Mouse (Mus musculus) heart, embryonic 15.5 days (tissue): Measurements from ENCODE around the gene Clca3b. TPM values are rescaled to one million over a fixed set of nuclear protein-coding genes. Genes with fewer than 3 reads are reported as not detected.
"Not testable (repeated sequence)": the region's sequence is repeated elsewhere in the genome, so short reads cannot be mapped to it uniquely, and the experiment has no call there.

Source experiments
- ATAC-seq: fragments of 200-750 bp; cut with Nextera tagmentation; replicated peaks from 2 replicates; pipeline ENCODE4 v1.8.0; 2017; ENCODE audit warnings: low read depth, moderate TSS enrichment; ENCODE audit not compliant: insufficient number of reproducible peaks, insufficient read depth, low FRiP score
- H3K27ac ChIP-seq: fragments of 300-500 bp; sonication (generic); 2 replicates; pipeline ENCODE4 v1.5.1; 2015; ENCODE audit warnings: mild to moderate bottlenecking, inconsistent platforms
- H3K27me3 ChIP-seq: fragments of 300-500 bp; sonication (generic); 2 replicates; pipeline ENCODE4 v1.6.1; 2015; ENCODE audit warnings: inconsistent platforms
- H3K36me3 ChIP-seq: fragments of 300-500 bp; sonication (generic); 2 replicates; pipeline ENCODE4 v1.6.1; 2015; ENCODE audit warnings: mild to moderate bottlenecking, inconsistent platforms
- H3K4me1 ChIP-seq: fragments of 300-500 bp; sonication (generic); replicated peaks from 2 replicates; pipeline ENCODE4 v1.6.1; 2015; ENCODE audit warnings: inconsistent platforms
- H3K4me2 ChIP-seq: fragments of 300-500 bp; sonication (generic); 2 replicates; pipeline ENCODE4 v1.6.1; 2015; ENCODE audit warnings: inconsistent platforms, mild to moderate bottlenecking, moderate library complexity
- H3K4me3 ChIP-seq: fragments of 300-500 bp; sonication (generic); 2 replicates; pipeline ENCODE4 v1.5.1; 2015; ENCODE audit warnings: mild to moderate bottlenecking, inconsistent platforms
- H3K9ac ChIP-seq: fragments of 300-500 bp; sonication (generic); 2 replicates; pipeline ENCODE4 v1.6.1; 2015; ENCODE audit warnings: mild to moderate bottlenecking, inconsistent platforms
- H3K9me3 ChIP-seq: fragments of 300-500 bp; sonication (generic); replicated peaks from 2 replicates; pipeline ENCODE4 v1.6.1; 2016; ENCODE audit warnings: inconsistent platforms
- WGBS: fragments of 180-500 bp; shearing (Covaris S2); methylation state at CpG from one replicate; pipeline ENCODE4 v1.1.7; 2015; ENCODE audit warnings: mixed read lengths; 5-methylcytosine and 5-hydroxymethylcytosine counted together
- polyA plus RNA-seq: library from polyadenylated mRNA; unstranded; fragments of >200 nt; fragmentation: Nextera tagmentation; extraction: Ambion mirVana; gene quantifications from 2 replicates; pipeline ENCODE4 v1.2.1, GENCODE M21; 2015

Clca3b gene
- 0.09 TPM in 1 of 2 replicates, not detected in the other for polyA plus RNA-seq

DNA sequence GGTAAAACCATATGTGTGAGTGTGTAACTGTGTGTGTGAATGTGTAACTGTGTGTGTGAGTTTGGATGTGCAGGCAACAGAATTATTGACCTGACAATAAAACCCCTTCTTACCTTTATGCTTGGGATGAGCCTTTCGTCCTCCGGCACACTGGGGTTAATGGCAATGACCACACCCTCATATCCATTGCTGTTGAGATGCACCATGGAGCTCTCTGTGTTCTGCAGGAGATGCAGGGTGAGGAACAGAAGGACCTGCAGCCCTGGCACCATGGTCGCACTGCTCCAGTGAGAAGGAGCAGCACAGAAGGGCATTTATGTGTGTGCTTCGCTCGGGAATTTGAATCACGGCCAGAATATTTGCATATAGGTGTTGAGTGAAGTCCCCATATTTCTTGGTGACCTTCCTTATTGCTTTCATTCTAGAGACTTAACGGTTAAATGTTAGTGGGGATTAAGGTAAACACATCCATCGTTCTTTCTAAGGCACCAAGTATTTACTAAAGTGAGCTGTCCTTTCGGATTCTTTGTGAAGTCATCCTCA lies at the start of gene Clca3b:
Gene Clca3b, minus strand, starts transcription at position 344 of the 543 bp plus-strand sequence.
- not testable (repeated sequence) for H3K36me3 ChIP-seq, H3K4me2 ChIP-seq, H3K9ac ChIP-seq, H3K27me3 ChIP-seq, H3K27ac ChIP-seq, H3K4me1 ChIP-seq, H3K9me3 ChIP-seq, H3K4me3 ChIP-seq, ATAC-seq
- 81% methylated on average over 9 of the region's 9 CpGs for WGBS

DNA sequence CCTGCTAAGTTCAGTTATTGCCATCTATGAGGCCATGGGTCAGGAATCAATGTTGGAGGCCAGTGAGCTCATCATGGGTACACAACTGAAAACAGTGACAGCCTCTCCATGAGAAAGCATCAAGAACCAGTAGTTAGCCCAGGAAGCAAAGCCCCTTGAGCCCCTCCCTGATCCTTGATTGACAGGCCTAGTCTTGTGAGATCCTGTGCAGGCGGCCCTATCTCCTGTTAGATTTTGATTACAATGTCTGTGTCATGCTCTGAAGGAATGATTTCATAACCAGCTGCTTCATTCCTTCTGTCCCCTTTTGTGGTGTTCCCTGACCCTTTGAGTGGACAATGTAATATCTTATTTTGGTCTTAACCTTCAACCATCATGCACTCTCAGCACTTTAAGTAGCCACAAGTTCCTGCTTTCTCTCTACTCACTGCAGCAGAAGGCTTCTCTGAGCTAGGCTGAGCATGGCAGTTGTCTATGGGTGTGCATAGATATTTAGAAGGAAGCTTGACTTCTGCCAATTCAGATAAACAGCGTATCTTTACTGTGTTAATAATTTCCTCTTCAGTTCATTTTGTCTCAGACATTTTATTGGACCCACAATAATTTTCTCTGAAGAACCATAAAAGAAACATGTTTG lies 48.0 kb upstream of the Clca3b start:
- Histone ChIP-seq H3K9me3 (no peaks in the 10 kb centered on the region), H3K9ac (no peak overlapping the region), H3K4me1 (no peaks in the 10 kb centered on the region), H3K4me2 (no peak overlapping the region), H3K36me3 (no peaks in the 10 kb centered on the region), H3K27ac (no peak overlapping the region), H3K4me3 (no peak overlapping the region), H3K27me3 (no peaks in the 10 kb centered on the region)
- 73% methylated on average over 2 of the region's 2 CpGs for WGBS
- ATAC-seq = no peak

DNA sequence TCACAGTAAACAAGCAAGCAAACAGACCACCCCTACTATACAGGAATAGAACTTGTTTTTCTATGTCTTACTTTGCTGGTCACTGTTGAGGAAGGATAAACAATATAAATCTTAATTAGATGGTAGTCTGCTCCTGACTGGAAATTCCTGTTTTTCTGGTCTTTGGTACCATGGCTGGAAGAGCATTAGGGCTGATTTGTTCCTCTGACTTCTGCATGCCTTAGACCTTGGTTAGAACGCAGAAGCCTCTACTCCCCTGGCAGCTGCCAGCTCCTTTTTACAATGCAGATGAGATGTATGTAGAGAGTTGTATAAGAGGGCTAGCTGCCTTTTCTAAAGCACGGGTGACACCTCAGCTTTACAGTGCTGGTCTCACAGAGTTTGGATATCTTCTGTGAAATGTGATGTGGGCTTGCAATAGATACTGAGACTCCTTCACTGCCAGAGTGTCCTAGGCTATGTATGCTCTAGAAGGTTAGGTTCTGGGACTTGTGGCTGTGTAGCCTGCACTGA lies 41.1 kb upstream of the Clca3b start:
- Histone ChIP-seq H3K27ac (no peak overlapping the region), H3K9ac (no peak overlapping the region), H3K9me3 (no peaks in the 10 kb centered on the region), H3K27me3 (no peaks in the 10 kb centered on the region), H3K4me1 (no peaks in the 10 kb centered on the region), H3K36me3 (no peaks in the 10 kb centered on the region), H3K4me3 (no peak overlapping the region), H3K4me2 (no peak overlapping the region)
- ATAC-seq = no peak
- WGBS = 65% methylated on average over 2 of the region's 2 CpGs

DNA sequence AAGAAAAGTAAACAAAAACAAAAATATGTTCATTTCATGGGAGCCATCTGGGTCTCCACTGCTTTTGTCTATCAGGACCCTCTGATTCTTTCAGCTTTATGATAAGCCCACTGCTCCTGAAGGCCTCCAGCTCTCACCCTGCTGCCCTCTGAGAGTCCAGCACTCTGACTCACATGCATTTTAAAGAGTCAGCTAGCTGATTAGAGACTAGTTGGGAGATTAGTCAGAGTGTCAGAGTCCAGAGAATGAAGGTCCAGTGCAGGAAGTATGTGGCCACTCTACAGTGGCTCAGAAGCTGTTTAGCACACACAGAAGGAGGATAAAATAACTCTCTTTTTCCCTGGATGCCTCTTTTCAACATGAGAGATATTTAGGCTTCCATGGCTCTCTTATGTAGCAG lies 37.8 kb upstream of the Clca3b start:
- Histone ChIP-seq H3K4me3 (no peak overlapping the region), H3K36me3 (no peaks in the 10 kb centered on the region), H3K27me3 (no peaks in the 10 kb centered on the region), H3K4me1 (no peaks in the 10 kb centered on the region), H3K4me2 (no peak overlapping the region), H3K9me3 (no peaks in the 10 kb centered on the region), H3K9ac (no peak overlapping the region), H3K27ac (no peak overlapping the region)
- no peak for ATAC-seq

DNA sequence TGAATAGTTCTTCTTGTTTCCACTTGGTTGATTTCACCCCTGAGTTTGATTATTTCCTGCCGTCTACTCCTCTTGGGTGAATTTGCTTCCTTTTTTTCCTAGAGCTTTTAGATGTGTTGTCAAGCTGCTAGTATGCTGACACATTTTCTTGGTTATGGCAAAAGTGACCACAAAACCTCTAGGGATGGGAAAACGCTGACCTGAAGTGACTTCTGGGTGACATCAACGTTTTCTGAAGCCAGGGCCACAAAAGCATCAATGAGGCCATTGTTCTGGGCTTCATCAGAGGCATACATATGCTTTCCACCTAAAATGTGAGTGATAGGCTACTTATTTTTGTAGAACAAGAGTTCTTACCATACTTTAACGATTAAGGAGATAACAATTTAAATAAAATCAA lies 22.9 kb upstream of the Clca3b start:
- H3K9me3 ChIP-seq, H3K4me3 ChIP-seq, H3K27ac ChIP-seq, H3K4me2 ChIP-seq, H3K36me3 ChIP-seq, H3K27me3 ChIP-seq, H3K4me1 ChIP-seq, ATAC-seq, H3K9ac ChIP-seq: not testable (repeated sequence)
- WGBS = 54% methylated on average over 4 of the region's 4 CpGs

DNA sequence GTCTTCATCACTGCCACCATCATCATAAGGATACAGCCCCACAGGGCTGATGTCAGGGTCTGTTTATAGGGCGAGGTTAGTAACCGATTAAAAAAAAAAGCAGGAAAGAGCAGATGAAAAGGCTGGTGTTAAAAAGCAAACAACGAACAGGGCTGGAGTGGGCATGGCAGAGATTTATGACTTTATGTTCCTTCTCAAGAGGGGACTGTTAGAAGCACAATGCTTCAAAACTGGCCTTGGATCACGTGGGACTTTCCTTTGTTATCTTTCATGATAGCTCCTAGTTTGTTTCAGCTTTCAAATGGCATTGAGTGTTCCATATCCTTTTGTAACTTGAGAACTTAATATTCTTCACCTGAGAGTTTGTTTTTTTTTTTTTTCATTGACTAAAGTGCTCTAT lies 427 bp upstream of the Clca3b start:
- Histone ChIP-seq H3K4me1 (no peaks in the 10 kb centered on the region), H3K4me3 (no peak overlapping the region), H3K9ac (no peak overlapping the region), H3K27ac (no peak overlapping the region), H3K4me2 (no peak overlapping the region), H3K9me3 (no peaks in the 10 kb centered on the region), H3K27me3 (no peaks in the 10 kb centered on the region), H3K36me3 (no peaks in the 10 kb centered on the region)
- 42% methylated on average over 4 of the region's 4 CpGs for WGBS
- no peak for ATAC-seq

DNA sequence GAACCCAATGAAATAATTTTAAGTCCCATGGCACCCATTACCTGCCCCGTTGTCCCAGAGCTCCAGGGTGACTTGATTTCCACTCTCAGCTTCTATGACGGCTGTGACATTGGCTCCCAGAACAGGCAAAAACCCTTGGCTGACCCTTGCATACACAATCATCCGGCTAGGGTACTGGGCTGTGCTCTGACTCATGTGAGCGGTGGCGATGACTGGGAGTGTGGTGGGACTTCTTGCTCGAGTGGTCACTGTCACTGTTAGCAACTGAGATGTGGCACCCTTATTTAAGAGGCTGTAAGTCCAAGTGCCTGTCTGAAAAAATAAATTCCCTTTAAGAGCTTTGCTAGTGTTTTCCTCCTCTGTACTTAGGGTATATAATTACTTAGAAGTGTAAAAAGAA lies 21.9 kb downstream of the Clca3b start:
- ATAC-seq = no peak
- WGBS = 69% methylated on average over 6 of the region's 6 CpGs

DNA sequence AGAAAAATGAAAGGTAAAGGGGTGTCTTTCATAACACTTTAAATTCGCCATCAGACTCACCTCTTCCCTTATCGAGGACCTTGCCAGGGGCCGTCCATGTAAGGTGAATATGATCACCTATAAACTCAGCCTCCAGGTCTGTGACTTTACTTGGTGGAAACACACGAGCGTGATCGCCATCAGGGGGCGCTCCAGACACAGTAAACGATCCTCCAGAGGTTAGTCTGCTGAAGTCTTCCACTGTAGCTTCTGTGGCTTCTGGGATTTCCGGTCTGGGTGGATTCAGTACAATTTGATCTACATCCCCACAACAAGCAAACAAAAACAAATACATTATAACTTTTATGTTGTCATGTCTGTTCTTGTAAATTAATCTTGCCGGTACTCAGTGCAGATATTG lies 24.0 kb downstream of the Clca3b start:
- Histone ChIP-seq H3K36me3 (no peaks in the 10 kb centered on the region), H3K27ac (no peak overlapping the region), H3K9ac (no peak overlapping the region), H3K9me3 (no peaks in the 10 kb centered on the region), H3K4me2 (no peak overlapping the region), H3K27me3 (no peaks in the 10 kb centered on the region), H3K4me1 (no peaks in the 10 kb centered on the region), H3K4me3 (no peak overlapping the region)
- 14% methylated on average over 10 of the region's 10 CpGs for WGBS
- no peak for ATAC-seq

More for the DNA sequence above, 21.9 kb downstream of the Clca3b start:
- no peaks in the 10 kb centered on the region for H3K9me3 ChIP-seq
- no peak overlapping the region for H3K4me2 ChIP-seq
- no peaks in the 10 kb centered on the region for H3K4me1 ChIP-seq
- no peaks in the 10 kb centered on the region for H3K27me3 ChIP-seq
- no peak overlapping the region for H3K4me3 ChIP-seq
- no peaks in the 10 kb centered on the region for H3K36me3 ChIP-seq
- no peak overlapping the region for H3K9ac ChIP-seq
- no peak overlapping the region for H3K27ac ChIP-seq

DNA sequence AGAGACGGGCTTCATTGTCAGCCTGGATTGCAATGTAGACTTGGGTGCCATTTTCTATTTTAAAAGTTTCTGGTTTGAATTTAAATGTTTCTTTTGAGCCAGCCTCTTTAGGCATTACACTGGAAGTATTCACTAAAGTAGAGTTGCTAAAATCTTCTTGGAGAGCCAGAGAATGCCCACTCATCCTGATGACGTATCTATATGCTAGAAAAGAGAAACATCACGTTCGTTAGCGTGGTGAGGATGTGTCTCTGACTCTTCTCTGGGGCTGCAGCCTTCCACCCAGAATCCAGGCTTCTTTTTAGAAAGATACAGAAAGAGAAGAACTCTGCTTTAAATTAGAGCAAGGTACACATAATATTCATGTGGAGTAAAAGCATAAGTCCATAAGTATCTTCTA lies 25.8 kb downstream of the Clca3b start:
- Histone ChIP-seq H3K4me2 (no peak overlapping the region), H3K27ac (no peak overlapping the region), H3K4me3 (no peak overlapping the region), H3K9ac (no peak overlapping the region), H3K9me3 (no peaks in the 10 kb centered on the region), H3K27me3 (no peaks in the 10 kb centered on the region), H3K4me1 (no peaks in the 10 kb centered on the region), H3K36me3 (no peaks in the 10 kb centered on the region)
- 82% methylated on average over 5 of the region's 5 CpGs for WGBS
- no peak for ATAC-seq

DNA sequence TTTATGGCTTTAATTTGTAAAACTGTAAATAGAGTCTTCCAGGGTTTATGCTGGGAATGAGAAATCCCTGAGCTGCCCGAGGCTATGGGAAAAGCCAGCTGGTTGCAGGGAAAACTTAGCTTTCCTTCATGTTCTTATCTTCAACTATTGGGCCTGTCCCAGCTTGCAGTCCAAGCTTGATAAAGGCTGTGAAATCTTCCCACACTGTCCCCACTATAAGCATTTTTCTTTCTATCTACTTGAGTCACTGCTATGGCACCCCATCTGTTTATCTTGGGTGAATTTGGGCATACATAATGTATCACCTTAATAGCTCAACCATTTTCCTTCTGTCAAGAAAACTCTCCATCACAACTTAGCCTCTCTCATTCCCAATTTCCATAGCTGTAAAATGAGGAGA lies 28.5 kb downstream of the Clca3b start:
- 28% methylated on average over 1 of the region's 1 CpGs for WGBS
- Histone ChIP-seq H3K36me3 (no peaks in the 10 kb centered on the region), H3K4me1 (no peaks in the 10 kb centered on the region), H3K27ac (no peak overlapping the region; the same call in 1 of the 2 replicates), H3K4me3 (no peak overlapping the region), H3K4me2 (no peak overlapping the region), H3K9me3 (no peaks in the 10 kb centered on the region), H3K9ac (no peak overlapping the region), H3K27me3 (no peaks in the 10 kb centered on the region)
- no peak for ATAC-seq

DNA sequence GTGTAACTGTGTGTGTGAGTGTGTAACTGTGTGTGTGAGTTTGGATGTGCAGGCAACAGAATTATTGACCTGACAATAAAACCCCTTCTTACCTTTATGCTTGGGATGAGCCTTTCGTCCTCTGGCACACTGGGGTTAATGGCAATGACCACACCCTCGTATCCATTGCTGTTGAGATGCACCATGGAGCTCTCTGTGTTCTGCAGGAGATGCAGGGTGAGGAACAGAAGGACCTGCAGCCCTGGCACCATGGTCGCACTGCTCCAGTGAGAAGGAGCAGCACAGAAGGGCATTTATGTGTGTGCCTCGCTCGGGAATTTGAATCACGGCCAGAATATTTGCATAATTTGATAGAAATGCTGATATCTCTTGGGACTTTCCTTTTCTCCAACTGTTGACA lies 29.9 kb downstream of the Clca3b start, which contains the start of gene Clca3a2:
Gene Clca3a2, minus strand, starts transcription at position 276 of the 400 bp plus-strand sequence.
- 59% methylated on average over 6 of the region's 6 CpGs for WGBS
- peak within 1 kb of the TSS; percentile 24 for H3K27ac ChIP-seq
- not testable (repeated sequence) for H3K27me3 ChIP-seq, H3K4me2 ChIP-seq, H3K9ac ChIP-seq, H3K4me3 ChIP-seq, H3K36me3 ChIP-seq, H3K4me1 ChIP-seq, H3K9me3 ChIP-seq, ATAC-seq

DNA sequence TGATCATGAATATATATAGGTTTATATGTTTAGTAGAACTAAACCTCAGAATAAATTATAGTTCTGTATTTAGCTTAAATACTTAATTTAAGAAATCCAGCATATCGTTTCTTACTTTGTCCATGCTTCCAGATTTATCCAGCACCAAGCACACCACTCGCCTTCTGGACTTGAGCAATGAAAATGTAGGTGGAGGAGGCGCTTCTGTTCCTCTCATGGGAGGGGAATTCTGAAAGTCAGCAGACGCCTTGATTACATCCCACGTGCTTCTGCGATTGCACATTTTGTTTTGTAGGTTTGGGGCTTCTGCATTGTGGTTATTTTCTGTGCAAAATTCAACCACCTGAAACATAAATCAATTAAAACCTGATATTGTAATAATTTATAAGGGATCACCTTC lies 35.8 kb downstream of the Clca3b start:
- not testable (repeated sequence) for H3K9me3 ChIP-seq, H3K4me1 ChIP-seq, H3K4me3 ChIP-seq, H3K9ac ChIP-seq, H3K36me3 ChIP-seq, H3K27ac ChIP-seq, H3K27me3 ChIP-seq, ATAC-seq, H3K4me2 ChIP-seq
- 77% methylated on average over 6 of the region's 6 CpGs for WGBS
